Mouse (Mus musculus): ENCODE data around the gene Arhgef17. TPM values are rescaled to one million over a fixed set of nuclear protein-coding genes. Genes with fewer than 3 reads are reported as not detected.

Arhgef17 gene
- total RNA-seq, 2 experiments from 2014 or later, result not detected

Other genes with a start within 250 kb of the Arhgef17 start
- gene Fam168a, start 225.5 kb downstream of the Arhgef17 start, total RNA-seq (2014; fragmentation: Nextera tagmentation), result 29.7 and 32.1 TPM in 2 replicates
- gene Fam168a, start 225.5 kb downstream of the Arhgef17 start, total RNA-seq (2017), result 6.3 and 9.5 TPM in 2 replicates
- gene Relt, start 68.7 kb downstream of the Arhgef17 start, total RNA-seq (2014; fragmentation: Nextera tagmentation), result 12.5 and 13.4 TPM in 2 replicates
- gene Relt, start 68.7 kb downstream of the Arhgef17 start, total RNA-seq (2017), result 9.8 and 12.1 TPM in 2 replicates
- gene P2ry6, start 42.5 kb upstream of the Arhgef17 start, total RNA-seq (2014; fragmentation: Nextera tagmentation), result not detected in 2 replicates
- 0.17 TPM in 1 of 2 replicates, not detected in the other for gene P2ry6, start 42.5 kb upstream of the Arhgef17 start, total RNA-seq (2017)
- gene P2ry2, start 80.8 kb upstream of the Arhgef17 start, total RNA-seq (2014; fragmentation: Nextera tagmentation), result 8.7 and 15.1 TPM in 2 replicates
- gene P2ry2, start 80.8 kb upstream of the Arhgef17 start, total RNA-seq (2017), result 6.2 and 7.8 TPM in 2 replicates
- gene Fchsd2, start 160.8 kb upstream of the Arhgef17 start, total RNA-seq (2014; fragmentation: Nextera tagmentation), result 43.5 and 60.4 TPM in 2 replicates
- 33.8 and 45.6 TPM in 2 replicates for gene Fchsd2, start 160.8 kb upstream of the Arhgef17 start, total RNA-seq (2017)